Mouse (Mus musculus) thymus, adult 2 months (tissue): ENCODE measurements around the gene 1700016H13Rik.

Experiments
- CTCF ChIP-seq: fragments of 200-500 bp; IDR thresholded peaks from 2 replicates; pipeline ENCODE4 v1.5.1; 2012; ENCODE audit warnings: mild to moderate bottlenecking, control low read depth, low read length, moderate library complexity, borderline replicate concordance; ENCODE audit not compliant: control insufficient read depth, poor library complexity, insufficient read depth; ENCODE audit errors: extremely low read depth
- POLR2A ChIP-seq: fragments of 200-500 bp; IDR thresholded peaks from 2 replicates; pipeline ENCODE4 v1.6.1; 2012; ENCODE audit warnings: mild to moderate bottlenecking, low read length, control low read depth, moderate library complexity; ENCODE audit not compliant: control insufficient read depth, poor library complexity, insufficient read depth; ENCODE audit errors: extremely low read depth

DNA sequence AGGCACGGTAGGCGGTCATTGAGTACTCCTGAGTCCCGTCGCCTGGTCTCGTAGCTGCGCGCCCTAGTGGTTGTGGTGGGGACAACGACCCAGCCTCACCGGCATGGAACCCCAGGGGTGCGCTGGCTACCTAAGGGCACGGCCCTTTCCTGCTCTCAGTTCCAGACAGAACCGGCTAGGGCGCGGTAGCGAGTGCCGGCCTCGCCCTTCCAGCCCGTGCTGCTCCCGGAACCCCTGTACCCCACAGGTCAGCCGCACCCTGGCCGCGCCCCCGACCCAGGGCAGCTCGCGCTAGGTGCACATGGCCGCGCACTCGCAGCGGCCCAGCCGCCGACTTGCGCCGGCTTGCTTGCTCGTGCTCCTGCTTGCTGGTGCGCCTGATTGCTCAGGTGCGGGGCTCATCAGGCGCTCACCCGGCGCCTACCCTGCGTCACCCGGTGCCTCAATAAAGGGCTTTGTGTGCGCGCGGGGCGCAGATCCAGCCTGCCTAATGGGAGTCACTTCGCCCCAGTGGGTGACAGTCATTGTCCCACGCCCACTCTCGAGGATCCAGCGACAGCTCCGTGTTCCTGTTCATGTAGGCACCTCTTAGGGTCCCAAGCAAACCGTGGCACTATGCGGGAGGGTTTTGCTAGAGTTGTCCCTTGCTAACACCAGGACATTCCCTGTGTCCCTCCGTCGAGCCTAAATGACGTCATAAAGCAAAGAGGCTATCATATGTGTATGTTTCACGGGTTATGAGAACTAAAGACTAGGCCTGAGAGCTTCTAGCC, at the start of gene 1700016H13Rik:
- no peak for TF ChIP-seq POLR2A
- peak; percentile 73 for TF ChIP-seq CTCF
